Mouse (Mus musculus) T-helper 2 cell (primary cell): ENCODE results near the gene Hoxa1.

Experiments used
- in situ Hi-C: fragments of 300-600 bp; cut with MboI, MseI; formaldehyde crosslinking; loops from one replicate; pipeline ENCODE4 v1.15.1; 2025; ENCODE audit warnings: high pct_unique_total_duplicates

Hoxa1 gene

DNA sequence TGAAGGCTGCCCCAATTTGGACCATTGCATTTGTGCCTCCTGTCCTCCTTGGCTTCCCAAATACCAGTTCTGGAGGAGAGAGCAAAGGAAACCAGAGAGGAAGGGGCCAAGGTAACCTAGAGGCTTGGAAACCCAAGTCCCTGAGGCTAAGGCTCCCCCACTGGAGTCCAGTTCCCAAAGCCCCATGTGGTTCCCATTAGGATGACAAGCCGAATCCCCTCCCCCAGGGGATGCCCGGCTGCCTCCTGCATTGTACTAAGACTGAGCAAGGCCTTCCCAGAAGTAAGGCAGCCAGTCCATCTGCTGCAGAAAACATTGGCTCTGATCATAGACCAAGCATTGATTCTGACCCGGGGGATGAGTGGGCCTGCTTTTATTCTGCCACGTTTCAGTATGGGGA lies 13.2 kb upstream of the Hoxa1 start:
- in situ Hi-C loops = no loop called here

DNA sequence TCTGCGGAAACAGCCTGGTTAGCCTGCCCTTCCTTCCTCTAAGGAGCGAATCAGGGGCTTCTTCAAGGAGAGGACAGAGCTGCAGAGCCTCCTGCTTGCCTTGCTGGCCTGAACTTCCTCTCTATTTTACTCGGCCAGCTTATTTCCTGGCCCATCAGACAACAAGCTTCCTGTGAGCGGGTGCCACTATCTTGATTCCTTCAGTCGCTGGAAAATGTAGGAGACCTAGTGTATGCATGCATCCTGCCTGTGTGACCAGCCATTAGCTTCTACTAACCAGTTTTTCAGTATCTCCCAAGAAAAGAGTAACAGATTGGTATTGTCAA lies 12.7 kb upstream of the Hoxa1 start:
- in situ Hi-C loops = no loop called here

GRCm38 (mm10) chr6:52170166-52170897 lies 12.2 kb upstream of the Hoxa1 start:
- in situ Hi-C loops = no loop called here

GRCm38 (mm10) chr6:52169499-52170165 lies 11.5 kb upstream of the Hoxa1 start:
- in situ Hi-C loops = no loop called here

DNA sequence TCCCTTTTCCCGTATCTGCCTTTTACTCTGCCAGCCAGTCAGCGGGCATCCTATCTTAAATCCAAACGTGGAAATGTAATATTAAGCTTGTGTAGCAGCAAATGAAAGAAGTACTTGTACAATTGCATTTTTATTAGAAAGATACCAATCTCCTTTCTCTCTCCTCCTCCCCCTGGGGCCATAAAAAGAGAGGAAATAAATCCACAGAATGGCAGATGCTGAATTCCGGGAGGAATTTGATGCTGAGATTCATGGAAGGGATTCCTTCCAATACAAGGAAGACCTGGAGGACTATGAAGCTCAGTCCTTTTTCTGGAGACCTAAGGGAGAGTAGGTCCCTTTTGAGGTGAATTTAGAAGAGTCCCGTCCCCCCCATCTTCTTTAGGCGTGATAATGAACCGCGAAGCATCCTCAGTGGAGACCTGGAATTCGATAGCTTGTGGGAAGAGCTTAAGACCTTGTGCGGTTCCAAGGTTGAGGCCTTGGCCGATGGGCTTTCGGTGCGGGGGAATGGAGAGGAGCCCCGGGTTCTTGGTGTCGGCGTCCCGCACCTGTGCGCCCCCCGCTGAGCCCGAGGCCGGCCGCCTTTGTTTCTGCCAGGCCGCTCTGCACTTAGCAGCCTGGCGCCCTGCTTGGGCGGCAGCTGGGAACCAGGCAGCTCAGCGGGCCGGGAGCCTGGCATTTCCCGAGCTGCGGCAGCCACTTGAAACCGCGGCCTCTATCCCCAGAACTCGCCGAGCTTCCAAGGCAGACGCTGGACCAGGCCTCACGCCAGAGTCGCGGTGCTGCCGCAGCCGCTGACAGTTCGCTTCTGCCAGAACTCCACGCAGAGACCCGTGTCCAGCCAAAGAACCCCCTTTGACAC lies 10.3 kb upstream of the Hoxa1 start:
- in situ Hi-C loops = no loop called here

DNA sequence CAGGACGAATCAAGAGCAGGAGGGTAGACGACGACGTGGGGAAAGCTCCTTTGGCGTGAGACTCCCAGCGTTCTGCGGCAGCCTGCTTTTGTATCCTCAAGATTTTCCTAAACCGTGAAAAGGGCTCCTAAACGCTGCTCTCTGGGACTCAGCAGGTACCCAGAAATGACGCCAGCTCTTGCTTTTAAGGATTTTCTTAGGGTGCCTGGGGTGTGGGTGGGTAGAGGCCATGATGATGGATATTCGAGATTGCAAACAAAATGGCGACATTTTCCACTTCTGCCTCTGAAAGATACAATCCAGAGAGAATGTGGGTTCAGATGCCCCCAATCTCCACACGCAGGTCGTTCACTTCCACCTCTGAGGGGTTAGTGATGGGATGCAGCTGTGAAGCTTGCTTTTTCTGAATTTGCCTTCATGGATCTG lies 9.6 kb upstream of the Hoxa1 start:
- in situ Hi-C loops = no loop called here

DNA sequence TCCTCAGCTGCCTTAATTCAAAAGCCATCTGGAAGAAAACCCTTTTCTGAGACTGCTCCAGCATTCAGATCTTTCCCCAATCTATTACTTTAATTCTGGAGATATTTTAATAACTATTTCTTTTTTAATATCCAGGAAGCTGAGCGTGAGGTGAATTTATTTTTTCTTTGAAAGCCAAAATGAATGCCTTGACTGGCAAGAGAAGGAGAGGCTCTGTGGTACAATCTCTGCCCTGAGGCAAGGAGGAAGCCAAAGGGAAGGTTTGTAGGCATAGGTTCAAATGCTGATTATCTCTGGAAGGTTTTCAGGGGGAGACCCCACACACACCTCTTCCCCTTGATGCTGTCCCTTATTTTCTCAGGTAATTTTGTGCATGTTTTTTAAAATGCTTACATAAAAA lies 9.1 kb upstream of the Hoxa1 start:
- in situ Hi-C loops = no loop called here

- in situ Hi-C loops = no loop called here
Observed at GRCm38 (mm10) chr6:52166431-52167077, 8.4 kb upstream of the Hoxa1 start.

DNA sequence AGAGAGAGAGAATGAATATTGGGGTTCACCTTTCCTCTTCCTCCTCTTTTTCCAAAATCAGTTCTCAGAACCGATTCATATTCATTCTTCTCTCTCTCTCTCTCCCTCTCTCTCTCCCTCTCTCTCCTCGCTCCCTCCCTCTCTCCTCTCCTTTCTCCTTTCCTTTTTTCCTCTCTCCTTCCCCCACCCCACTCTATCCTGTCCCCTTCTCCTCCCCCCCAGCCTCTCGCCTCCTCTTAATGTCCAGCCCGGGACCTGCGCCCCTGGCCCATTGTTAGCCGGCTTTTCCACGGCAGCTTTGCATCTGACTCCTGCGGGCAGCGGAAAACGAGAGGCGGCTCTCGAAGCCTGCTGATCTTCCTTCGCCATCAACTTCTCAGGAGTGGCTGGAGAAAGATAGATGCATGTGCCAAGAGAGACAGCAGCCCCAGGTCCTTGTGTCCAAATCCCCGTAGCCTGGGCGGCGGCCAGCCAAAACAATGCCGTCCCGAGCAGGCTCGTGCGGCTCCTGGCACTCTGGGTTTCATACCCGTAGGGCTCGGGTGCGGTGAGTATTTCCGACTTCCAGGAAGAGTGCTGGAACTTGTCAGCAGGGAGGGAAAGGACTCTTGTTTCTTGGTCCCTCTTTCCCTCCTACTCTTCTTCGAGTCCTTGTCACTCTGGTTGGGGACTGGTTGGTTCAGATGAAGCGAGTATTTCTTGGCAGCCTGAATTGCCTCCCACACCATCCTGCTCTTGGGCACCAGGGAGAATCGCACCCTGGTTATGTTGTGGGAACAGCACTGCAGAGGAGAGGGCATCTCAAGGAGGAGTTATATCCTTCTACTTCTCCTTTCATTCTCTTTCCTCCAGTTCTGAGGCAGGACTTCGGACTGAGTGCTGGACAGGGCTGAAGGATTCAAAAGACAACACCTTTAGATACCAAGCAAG lies 7.6 kb upstream of the Hoxa1 start:
- in situ Hi-C loops = no loop called here

DNA sequence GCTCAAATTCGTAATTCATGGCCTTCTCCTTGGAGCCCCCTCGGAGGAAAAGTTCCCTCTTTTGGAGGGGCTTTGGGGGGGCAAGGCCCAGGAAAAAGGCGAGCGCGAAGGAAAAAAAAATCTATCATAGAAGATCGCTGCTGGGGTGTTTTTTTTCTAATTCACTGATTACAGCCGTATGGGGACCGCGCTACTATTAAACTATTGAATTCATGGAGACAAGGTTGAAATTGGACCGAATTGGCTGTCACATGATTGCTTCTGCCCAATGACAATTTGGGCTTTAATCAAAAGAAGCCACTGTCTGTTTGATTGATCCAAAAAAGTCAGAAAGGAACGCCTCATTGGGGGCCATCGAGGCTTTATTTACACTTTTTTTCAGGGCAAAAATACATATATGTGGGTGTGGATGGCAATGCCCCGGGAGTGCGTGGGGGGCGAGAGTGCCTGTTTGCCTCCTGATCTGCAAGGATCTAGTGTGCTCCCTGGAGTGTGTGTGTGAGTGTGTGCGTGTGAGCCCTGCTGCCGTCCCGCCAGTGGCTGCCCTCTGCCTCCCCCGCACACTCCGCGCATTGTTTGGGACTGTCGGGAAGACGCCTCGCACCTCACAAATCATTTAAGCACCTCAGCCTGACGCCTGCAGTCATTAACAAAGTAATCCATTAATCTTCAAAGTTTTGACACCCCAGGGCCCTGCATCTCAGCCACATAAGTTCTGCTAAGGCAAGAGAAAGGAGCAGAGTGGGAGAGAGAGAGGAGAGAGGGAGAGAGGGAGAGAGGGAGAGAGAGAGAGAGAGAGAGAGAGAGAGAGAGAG lies 6.7 kb upstream of the Hoxa1 start, which contains the start of gene Hoxa2:
Gene Hoxa2, minus strand, starts transcription at position 206 of the 815 bp plus-strand sequence.
- in situ Hi-C loops = no loop called here

DNA sequence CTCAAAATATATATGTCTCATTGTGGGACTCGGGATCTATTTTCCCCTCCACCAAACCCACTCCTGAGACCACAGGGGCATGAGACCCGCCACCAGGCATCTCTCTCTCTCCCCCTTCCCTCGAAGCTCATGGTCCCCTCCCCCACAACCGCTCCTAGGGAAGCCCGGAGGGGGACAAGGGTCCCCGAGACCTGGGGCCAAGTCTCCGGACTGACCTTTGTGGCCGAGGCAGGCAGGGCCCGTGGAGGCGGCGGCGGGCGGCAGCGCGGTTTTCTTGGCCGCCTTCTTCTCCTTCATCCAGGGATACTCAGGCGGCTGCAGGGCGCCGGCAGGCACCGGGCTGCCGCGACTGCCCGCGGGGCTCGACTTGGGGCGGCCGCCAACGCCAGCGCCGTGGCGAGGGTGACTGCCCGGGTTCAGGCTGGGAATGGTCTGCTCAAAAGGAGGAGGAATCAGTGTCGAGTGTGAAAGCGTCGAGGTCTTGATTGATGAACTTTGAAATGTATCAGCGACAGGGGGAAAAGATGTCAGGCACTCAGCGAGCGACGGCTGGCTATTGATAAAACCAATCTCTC lies 6.0 kb upstream of the Hoxa1 start:
- in situ Hi-C loops = no loop called here

- in situ Hi-C loops = no loop called here
Observed at GRCm38 (mm10) chr6:52163366-52164031, 5.4 kb upstream of the Hoxa1 start.

DNA sequence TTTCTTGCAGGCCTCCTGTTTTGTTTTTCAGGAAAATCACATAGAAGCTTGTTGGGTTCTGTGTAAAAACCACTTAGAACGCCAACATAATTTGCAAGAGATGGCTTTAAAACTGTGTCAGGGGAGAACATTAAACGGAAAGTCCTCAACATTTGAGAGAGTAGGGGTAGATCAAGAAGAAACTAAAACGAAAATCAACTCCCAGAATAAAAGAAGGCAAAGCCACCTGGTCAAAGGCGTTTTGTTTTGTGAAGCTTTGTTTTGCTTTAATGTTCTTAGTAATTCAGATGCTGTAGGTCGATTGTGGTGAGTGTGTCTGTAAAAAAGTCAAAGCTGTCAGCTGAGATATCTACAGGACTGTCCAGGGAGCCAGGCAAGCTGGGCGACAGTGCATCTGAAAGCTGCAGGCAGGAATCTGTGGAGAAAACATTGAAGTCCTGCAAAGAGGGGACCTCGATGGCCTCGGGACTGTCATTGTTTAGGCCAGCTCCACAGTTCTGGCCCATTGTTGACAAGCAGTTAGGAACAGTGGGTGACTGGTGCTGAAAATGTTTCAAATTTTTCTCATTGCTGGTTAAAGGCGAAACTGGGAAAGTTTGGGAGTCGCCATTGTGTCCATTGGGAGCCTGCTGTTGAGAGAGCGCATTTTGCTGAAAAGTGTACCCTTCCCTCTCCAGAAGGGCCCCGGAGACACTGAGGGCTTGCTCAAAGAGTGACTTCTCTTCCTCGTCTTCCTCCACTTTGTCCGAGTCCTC lies 4.7 kb upstream of the Hoxa1 start:
- in situ Hi-C loops = no loop called here

DNA sequence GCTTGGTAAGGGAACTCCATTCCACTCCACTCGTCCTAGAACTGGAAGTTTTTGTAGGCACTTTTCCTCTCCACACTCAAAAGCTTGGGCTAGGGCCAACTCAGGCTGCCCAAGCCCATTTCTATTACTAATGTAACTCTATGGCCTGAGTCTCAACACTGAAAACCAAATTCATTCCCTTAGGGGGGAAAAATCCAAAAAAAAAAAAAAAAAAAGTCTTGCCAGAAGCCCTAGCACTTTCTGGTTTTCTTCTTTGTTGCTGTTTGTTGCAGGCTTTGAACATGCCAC lies 3.9 kb upstream of the Hoxa1 start:
- in situ Hi-C loops = no loop called here

DNA sequence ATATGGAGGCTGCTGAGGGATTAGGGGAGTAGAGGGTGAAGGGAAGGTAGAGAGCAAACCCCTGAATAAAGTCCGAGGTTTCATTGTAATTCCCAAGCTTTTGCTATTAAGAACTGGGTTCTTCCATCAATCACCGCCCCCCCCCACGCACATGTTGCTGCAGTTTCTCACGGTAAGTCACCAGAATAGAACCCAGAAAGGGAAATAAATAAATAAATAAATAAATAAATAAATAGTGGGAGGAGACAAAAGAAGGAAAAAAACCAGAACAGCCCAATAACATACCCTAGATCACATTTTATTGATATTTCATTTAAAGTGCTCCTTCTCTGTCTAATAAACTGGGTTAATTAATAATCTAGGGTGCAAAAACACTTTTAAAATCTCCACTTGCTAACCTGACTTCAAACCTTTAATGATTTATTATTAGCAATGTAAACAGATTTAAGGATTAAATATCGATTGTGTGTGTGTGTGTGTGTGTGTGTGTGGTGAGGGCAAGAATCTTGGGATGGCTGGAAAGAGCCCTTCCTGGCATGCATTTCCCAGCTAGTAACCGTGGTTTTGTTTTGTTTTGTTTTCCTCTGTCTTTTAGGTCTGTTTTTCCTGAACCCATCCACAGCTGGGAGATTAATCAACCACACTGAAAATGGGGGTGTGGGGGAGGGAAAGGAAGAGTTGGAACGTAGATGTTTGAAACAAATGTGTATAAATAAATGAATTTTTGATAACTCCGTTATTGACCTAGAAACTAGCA lies 3.4 kb upstream of the Hoxa1 start:
- in situ Hi-C loops = no loop called here

DNA sequence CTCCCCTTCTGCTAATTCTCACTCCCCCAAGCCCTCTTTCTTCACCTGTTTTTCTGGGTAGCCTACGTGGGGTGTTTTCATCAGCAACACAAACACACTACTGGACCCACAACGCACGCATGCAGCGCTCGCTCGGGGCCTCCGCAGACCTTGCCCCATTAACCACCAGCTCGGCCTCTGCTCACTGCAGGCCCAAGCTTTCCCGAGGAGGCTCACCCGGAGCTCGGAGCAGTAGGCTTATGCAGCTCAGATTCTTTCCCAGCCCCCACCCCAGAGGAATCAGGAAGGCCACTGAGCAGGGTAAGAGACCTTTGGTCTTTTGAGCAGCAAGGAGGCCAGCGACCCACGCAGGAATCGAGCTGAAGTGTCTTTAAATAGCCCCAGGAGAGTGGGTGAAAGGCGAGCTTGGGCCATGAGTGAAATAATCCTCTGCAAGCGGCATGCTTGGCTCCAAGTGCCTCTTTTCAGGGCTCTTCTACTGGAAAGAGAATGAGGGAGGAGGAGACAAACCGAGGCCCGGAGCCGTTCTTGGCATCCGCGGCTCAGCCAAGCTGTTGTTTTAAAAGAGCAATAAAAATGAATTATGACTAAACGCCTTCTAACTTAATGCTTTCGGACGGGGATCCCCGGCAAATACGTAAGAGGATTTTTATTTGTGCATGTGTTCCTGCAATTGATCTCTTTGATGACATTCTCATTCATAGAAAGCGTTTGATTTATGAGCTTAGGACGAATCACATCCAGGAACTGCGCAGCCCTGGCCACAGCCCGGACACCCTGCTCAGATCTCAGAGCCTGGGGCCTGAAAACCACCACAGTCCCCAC lies 2.6 kb upstream of the Hoxa1 start:
- in situ Hi-C loops = no loop called here

GRCm38 (mm10) chr6:52159979-52160378 lies 1.9 kb upstream of the Hoxa1 start:
- in situ Hi-C loops = loop anchor here (10.0 kb wide), 1 partner anchor 145 kb away; the partner anchor contains the start of gene Skap2
